Mouse (Mus musculus): ENCODE measurements at regions not wholly inside any gene's neighbourhood (a gene's known extent, or its start where the extent isn't known, plus 50 kb on each side); places are given as distances from the start of the nearest gene placed in this dataset.

DNA sequence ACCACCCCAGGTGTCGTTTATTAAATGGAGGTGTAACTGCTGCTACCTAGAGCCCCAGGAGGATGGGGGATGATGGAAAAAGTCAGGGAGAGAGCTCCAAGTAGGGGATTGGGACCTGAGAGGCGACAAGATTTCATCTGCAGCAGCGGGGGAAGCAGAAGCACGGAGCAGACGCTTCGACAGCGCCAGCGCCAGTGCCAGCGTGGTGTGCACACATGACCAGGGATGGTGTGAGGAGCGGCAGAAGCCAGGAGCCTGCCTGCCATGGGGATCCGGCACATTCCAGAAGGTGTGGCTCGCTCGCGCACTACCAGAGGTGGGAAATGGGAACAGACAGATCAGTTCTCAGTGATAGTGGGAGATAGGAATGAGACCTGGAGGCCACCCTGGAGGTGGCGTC lies 55.1 kb upstream of the Igsf21 start:
- no peak overlapping the region for H3K4me2 ChIP-seq
- H3K27me3 ChIP-seq, result 0 out of 2 replicates have a peak, but pooled peaks cover 3% of the 10 kb centered on the region
- no peak overlapping the region for H3K4me3 ChIP-seq
- no peak for ATAC-seq (ENCODE audit: low FRiP score, low read depth)
- H3K9me3 ChIP-seq, result no peaks in the 10 kb centered on the region
- no peak overlapping the region for H3K9ac ChIP-seq
- H3K4me1 ChIP-seq (replicated peaks), result peaks cover 14% of the 10 kb centered on the region
- no peak overlapping the region for H3K27ac ChIP-seq (replicated peaks)
- WGBS, result 77% methylated on average over 15 of the region's 15 CpGs
- no peaks in the 10 kb centered on the region for H3K36me3 ChIP-seq

DNA sequence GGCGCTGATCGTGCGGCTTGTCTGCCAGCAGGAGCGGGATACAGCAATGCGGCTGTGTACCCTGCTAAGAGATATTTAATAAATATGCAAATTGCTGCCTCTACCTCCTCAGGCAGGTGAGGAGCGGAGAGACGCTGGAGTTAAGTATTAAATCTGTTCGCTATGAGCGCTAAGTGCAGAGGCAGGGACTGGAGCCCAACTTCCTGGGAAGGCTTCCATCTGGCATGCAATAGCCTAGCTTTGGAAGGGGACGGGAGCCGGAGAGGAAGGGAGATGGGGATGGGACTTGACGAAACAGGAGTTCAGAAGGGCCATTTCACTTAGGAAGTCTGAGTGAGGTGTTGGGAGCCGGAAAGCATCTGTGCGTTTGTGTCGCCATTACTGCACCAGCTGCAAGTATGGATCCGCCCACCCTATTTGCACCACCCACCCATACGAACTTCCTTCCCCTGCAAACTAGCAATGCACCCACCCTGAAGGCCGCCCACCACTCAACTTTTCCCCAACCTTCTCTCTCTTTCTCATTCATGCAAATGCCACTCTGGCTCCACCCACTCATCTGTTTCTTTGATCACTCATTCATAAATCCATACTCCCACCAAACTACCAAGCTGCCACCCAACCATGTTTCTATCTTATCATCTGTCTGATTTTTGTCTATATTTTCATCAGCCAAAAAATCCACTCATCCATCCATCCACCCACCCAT lies 51.5 kb upstream of the Igsf21 start:
- 0 out of 2 replicates have a peak overlapping the region, but pooled peaks have one; percentile 21 for H3K27ac ChIP-seq (replicated peaks)
- H3K4me1 ChIP-seq (replicated peaks), result peaks cover 14% of the 10 kb centered on the region

More for the DNA sequence above, 51.5 kb upstream of the Igsf21 start:
- Histone ChIP-seq H3K27me3 (0 out of 2 replicates have a peak, but pooled peaks cover 5% of the 10 kb centered on the region), H3K4me3 (no peak overlapping the region), H3K36me3 (no peaks in the 10 kb centered on the region), H3K9me3 (no peaks in the 10 kb centered on the region), H3K4me2 (peak overlapping the region; percentile 32), H3K9ac (no peak overlapping the region)
- ATAC-seq (ENCODE audit: low FRiP score, low read depth), result 0 out of 2 replicates have a peak, but pooled peaks have one; percentile 28
- 53% methylated on average over 18 of the region's 18 CpGs for WGBS
